Mouse (Mus musculus) kidney, adult 2 months (tissue): ENCODE measurements around the gene Cgrrf1. TPM values are rescaled to one million over a fixed set of nuclear protein-coding genes. Genes with fewer than 3 reads are reported as not detected.

ENCODE experiments used
- DNase-seq: peaks from one replicate; pipeline ENCODE4 v3.0.0; 2021
- H3K27ac ChIP-seq: fragments of 200-500 bp; 2 replicates; pipeline ENCODE4 v1.5.1; 2012; ENCODE audit warnings: low read depth, low read length, control low read depth, inconsistent platforms; ENCODE audit not compliant: insufficient read depth
- H3K27me3 ChIP-seq: fragments of 200-500 bp; replicated peaks from 2 replicates; pipeline ENCODE4 v1.6.1; 2012; ENCODE audit warnings: mild to moderate bottlenecking, moderate library complexity, low read length, inconsistent platforms; ENCODE audit not compliant: control insufficient read depth, insufficient read depth
- H3K36me3 ChIP-seq: fragments of 200-500 bp; 2 replicates; pipeline ENCODE4 v1.6.1; 2012; ENCODE audit warnings: mild to moderate bottlenecking, moderate library complexity, low read length, inconsistent platforms; ENCODE audit not compliant: control insufficient read depth, insufficient read depth
- H3K4me1 ChIP-seq: fragments of 200-500 bp; 2 replicates; pipeline ENCODE4 v1.6.1; 2011; ENCODE audit warnings: low read length; ENCODE audit not compliant: control insufficient read depth, insufficient read depth
- H3K4me3 ChIP-seq: fragments of 200-500 bp; 2 replicates; pipeline ENCODE4 v1.5.1; 2011; ENCODE audit warnings: mild to moderate bottlenecking, low read depth, low read length, control low read depth; ENCODE audit not compliant: insufficient read depth
- CTCF ChIP-seq: fragments of 200-500 bp; conservative IDR thresholded peaks from 2 replicates; pipeline ENCODE4 v1.5.1; 2011; ENCODE audit warnings: low read depth, mild to moderate bottlenecking, control low read depth, low read length, moderate library complexity, mixed read lengths; ENCODE audit not compliant: insufficient read depth, insufficient read length
- POLR2A ChIP-seq: fragments of 200-500 bp; IDR thresholded peaks from one replicate; pipeline ENCODE4 v1.6.1; 2011; ENCODE audit warnings: low read depth, low read length, control low read depth
- WGBS: fragments of 180-500 bp; shearing (Covaris S2); methylation state at CpG from one replicate; pipeline ENCODE4 v1.1.7; 2018; 5-methylcytosine and 5-hydroxymethylcytosine counted together
- polyA plus RNA-seq: library from polyadenylated mRNA; depleted of rRNA; stranded (reverse); fragments of >200 nt; gene quantifications from 2 replicates; pipeline ENCODE4 v1.2.3, GENCODE M21; 2012

Gene Cgrrf1
- polyA plus RNA-seq, 1 experiment: 35.9 TPM

DNA sequence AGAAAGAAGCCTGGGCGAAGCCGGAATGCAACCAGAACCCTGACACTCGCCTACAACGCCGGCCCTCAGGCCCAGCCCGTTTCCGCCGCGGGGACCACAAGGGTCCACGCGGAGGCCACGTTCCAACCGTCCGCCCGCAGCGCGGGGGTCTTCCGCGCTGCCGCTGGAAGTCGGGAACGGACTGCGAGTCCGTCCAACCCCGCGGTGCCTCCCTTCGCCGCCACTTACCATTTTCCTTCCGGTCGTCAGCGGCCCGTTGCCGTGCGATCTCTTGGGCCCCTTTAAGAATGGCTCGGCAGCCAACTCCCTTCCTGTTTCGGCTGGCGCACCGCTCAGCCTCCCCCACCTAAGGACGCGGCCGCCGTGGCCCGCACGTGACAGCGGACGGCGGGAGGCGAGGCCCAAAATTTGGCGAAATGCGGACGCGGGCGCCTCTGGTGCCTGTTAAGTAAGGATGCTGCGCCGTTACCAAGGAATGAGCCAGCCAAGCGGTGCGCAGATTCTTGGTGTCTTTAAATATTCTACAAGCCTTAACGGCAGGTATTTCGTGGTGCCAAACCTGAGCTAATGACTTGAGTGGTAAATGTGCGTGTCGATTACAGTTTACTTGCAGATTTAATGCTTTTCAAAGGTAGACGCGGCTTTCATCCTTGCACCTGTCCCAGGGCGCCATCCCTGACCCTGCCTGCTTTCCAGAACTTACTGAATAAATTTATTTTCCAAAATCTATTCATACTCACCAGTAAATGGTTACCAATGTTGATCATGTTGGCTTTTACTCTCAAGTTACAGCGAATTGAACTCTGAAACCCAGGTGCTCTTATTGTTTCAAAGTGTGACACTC is 9.8 kb upstream of the Cgrrf1 start, which contains the start of gene Gmfb:
Gene Gmfb (minus strand): TSS at position 370 of the 844 bp plus-strand sequence.
- Histone ChIP-seq H3K27ac (peak within 1 kb of the TSS; percentile 86), H3K4me3 (peak within 1 kb of the TSS; percentile 72), H3K27me3 (no peaks in the 10 kb centered on the region), H3K4me1 (peaks cover 9% of the 10 kb centered on the region), H3K36me3 (no peaks in the 10 kb centered on the region)
- under 1% methylated on average over 65 of the region's 65 CpGs for WGBS
- TF ChIP-seq CTCF: 0 out of 2 replicates have a peak, but pooled peaks have one; percentile 7
- peak; percentile 43 for TF ChIP-seq POLR2A
- peak; percentile 98 for DNase-seq

DNA sequence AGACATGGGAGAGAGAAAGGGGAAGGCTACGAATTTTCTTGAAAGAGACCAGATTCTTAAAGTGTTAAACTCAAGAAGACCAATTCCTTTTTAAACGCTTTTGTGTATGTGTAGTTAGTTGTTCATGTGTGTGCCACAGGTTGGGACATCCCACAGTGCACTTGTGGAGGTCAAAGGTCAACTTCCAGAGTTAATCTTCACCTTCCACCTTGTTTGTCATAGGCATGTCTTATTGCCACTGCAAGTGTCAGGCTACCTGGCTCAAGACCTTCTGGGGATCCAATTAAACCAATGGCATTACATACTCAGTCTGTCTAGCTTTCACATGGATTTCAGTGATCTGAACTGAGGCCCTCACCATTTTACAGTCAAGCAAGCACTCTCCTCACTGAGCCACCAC is 7.9 kb upstream of the Cgrrf1 start:
- DNase-seq: peak; percentile 76
- H3K27ac ChIP-seq: no peak overlapping the region
- H3K4me3 ChIP-seq: no peak overlapping the region
- no peaks in the 10 kb centered on the region for H3K27me3 ChIP-seq
- no peaks in the 10 kb centered on the region for H3K36me3 ChIP-seq
- TF ChIP-seq CTCF: no peak
- TF ChIP-seq POLR2A: no peak
- peaks cover 9% of the 10 kb centered on the region for H3K4me1 ChIP-seq
- WGBS: 71% methylated on average over 2 of the region's 2 CpGs

DNA sequence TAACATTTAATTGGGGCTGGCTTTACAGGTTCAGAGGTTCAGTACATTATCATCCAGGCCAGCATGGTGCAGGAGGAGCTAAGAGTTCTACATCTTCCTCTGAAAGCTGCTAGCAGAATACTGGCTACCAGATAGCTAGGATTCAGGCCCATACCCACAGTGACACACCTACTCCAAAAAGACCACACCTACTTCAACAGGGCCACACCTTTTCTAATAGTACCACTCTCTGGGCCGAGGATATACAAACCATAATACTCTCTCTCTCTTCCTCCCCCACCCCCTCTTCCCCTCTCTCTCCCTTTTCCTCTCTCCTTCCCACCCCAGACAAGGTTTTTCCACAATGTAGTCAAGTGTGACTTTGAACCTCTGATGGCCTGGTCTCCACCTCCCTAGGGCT is 4.5 kb upstream of the Cgrrf1 start:
- Histone ChIP-seq H3K4me3 (no peak overlapping the region), H3K27ac (no peak overlapping the region), H3K4me1 (no peaks in the 10 kb centered on the region; the same call in 1 of the 2 replicates), H3K36me3 (no peaks in the 10 kb centered on the region), H3K27me3 (no peaks in the 10 kb centered on the region)
- 63% methylated on average over 1 of the region's 1 CpGs for WGBS
- TF ChIP-seq CTCF (no peak), POLR2A (no peak)
- DNase-seq: no peak

DNA sequence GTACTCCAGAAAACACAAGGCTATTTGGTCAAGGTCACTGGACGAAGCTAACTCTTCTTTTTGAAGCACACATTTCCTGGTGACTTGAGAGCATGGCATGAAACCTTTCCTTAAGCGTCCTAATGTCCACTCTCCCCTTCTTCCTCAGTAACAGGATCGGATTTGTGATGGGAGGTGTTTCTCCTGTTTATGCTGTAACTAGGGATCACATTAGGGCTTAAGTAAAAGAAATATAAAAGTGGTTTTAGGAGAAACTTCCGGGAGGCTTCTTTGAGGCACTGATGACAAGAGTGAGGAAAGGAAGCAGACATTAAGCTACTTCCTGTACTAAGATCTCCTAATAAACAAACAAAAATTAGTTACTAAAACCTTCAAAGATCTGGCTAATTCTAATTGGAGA is 630 bp upstream of the Cgrrf1 start:
- H3K27ac ChIP-seq: peak overlapping the region; percentile 57; the same call in 1 of the 2 replicates
- no peaks in the 10 kb centered on the region for H3K27me3 ChIP-seq
- TF ChIP-seq POLR2A (no peak), CTCF (no peak)

DNA sequence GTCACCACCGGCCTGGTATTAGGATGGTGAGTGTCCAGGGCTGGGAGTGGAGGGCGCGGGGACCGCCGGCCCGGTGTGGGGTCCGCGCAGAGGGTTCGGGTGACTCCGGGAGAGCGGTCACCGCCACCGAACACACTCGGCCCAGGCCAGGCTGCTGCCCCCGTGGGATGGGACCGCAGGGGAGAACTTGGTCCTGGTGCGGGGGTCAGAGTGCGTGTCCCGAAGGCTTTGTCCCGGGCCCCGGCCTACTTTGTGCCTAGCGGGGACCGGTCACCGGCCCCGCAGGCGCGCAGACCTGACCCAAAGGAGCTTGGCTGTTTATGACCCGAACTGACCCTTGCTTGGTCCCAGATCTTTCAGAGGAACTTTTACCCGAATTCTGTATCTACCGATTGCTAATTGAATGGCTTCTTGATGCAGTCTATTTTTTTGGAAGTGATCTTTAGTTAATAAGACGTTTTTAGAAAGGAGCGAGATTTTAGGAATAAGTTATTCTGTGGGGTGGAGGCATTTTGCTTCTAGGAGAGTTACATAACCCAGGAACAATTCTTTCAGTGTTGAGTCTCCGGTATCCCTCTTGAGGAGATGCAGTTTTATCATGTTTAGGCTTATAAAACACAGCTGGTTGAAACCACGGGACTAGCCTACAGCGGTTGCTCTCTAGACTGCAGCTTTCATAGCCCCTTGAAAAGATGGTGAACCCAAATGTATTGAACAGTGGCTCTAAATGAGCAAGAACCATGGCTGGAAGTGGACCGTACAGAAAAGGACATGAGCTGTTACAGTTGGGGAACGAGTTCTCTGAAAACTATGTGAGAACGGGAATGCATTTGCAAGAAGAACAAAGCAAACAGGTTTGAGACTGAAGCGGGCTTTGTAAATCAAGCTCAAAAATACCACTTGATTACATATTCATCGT is 688 bp downstream of the Cgrrf1 start:
- DNase-seq: peak; percentile 58
- TF ChIP-seq CTCF: no peak
- no peak for TF ChIP-seq POLR2A
- Histone ChIP-seq H3K27me3 (no peaks in the 10 kb centered on the region), H3K4me1 (peaks cover 4% of the 10 kb centered on the region; the same call in 1 of the 2 replicates), H3K36me3 (no peaks in the 10 kb centered on the region), H3K4me3 (peak overlapping the region; percentile 90), H3K27ac (peak overlapping the region; percentile 33)
- 5% methylated on average over 38 of the region's 40 CpGs for WGBS

More for the DNA sequence above, 630 bp upstream of the Cgrrf1 start:
- WGBS: 2% methylated on average over 4 of the region's 4 CpGs
- no peak for DNase-seq
- peaks cover 4% of the 10 kb centered on the region; the same call in 1 of the 2 replicates for H3K4me1 ChIP-seq
- peak overlapping the region; percentile 90 for H3K4me3 ChIP-seq
- no peaks in the 10 kb centered on the region for H3K36me3 ChIP-seq

DNA sequence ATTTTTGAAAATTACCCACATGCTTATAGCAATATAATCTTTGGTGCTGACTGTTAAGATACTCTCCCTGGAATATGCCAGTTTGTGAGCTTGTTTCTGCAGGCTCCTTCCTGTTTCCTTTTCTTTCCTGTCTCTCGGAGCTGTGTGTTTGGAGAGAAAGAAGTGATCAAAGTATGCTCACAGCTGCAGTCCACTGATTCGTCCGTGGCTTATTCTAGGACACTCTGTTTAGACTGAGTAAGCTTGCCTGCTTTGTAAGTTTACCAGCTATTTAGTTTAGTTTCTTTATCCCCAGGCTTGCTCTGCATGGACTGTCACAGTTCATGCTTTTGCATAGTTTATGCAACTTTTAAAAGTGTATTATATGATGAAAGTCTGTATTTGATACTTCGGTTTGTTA is 7.4 kb downstream of the Cgrrf1 start:
- no peak for DNase-seq
- TF ChIP-seq POLR2A (no peak), CTCF (no peak)

DNA sequence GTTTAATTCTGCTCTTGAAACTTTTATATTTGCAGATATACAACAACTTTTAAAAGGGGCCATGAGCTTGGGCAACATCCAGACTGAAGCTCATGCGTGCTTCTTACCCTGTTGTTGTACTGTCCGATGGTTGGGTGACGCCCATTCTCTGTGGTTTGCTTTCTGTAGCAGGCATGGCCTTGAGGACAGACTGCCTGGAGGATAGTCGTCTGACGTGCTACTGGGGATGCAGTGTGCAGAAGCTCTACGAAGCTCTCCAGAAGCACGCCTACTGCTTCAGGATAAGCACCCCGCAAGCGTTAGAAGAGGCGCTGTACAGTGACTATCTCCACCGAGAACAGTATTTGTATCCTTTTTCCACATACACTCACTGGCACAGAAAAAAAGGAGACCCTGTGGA is 13.8 kb downstream of the Cgrrf1 start:
- WGBS: 95% methylated on average over 11 of the region's 11 CpGs
- H3K27ac ChIP-seq: no peak overlapping the region
- no peaks in the 10 kb centered on the region for H3K4me1 ChIP-seq
- no peak for TF ChIP-seq CTCF
- no peak for TF ChIP-seq POLR2A
- H3K4me3 ChIP-seq: no peak overlapping the region
- no peak for DNase-seq
- peaks cover 2% of the 10 kb centered on the region; the same call in 1 of the 2 replicates for H3K36me3 ChIP-seq
- no peaks in the 10 kb centered on the region for H3K27me3 ChIP-seq

More for the DNA sequence above, 7.4 kb downstream of the Cgrrf1 start:
- H3K27me3 ChIP-seq: no peaks in the 10 kb centered on the region
- no peaks in the 10 kb centered on the region; the same call in none of the 2 replicates for H3K36me3 ChIP-seq
- WGBS: 62% methylated on average over 4 of the region's 4 CpGs
- H3K27ac ChIP-seq: no peak overlapping the region
- H3K4me3 ChIP-seq: no peak overlapping the region
- no peaks in the 10 kb centered on the region for H3K4me1 ChIP-seq
